Mouse (Mus musculus): Measurements from ENCODE around the gene Mlph.

The Mlph gene

DNA sequence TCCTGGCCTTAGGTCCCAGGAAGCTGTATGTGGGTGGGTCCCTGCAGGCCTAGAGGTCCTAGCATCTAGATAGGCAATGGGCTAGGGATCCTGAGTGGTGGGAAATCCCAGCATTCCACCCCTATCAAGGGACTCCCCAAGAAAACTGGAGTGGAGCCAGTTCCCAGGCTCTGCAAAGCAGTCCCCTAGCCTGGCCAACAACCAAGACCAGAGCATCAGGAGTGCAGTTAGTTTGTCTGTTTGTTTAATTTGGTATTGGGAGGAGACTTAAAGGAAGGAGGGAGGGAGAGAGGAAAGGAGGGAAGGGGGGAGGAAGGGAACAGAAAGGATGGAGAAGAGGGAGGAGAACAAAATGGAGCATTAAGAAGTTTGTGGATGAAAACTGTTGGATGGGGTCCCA is 5.7 kb upstream of the Mlph start:
- no peak for DNase-seq (ENCODE audit: low spot score)

DNA sequence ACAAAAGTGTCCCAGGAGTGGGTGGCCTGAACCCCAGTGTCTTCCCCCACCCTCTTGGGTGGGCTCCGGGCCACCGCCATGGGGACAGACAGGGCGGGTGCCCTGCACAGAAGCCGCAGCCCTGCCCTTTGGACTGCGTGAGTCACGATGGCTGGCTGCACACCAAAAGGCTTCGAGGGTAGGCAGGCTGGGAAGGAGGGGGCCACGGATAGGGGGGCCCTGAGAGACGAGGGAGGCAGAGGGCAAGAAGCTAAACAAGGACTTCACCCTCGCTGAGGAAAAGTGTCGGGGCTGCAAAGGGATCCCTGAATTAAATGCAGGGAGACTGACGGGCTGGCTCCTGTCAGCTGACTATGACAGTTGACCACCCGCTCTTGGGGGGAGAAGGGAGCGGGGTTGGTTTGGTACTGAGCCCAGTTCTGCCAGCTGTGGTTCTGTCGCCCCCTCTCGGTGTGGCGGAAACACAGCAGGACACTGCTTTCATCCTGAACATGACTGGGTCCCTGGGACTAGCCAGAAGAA is 5.2 kb upstream of the Mlph start:
- no peak for DNase-seq (ENCODE audit: low spot score)

DNA sequence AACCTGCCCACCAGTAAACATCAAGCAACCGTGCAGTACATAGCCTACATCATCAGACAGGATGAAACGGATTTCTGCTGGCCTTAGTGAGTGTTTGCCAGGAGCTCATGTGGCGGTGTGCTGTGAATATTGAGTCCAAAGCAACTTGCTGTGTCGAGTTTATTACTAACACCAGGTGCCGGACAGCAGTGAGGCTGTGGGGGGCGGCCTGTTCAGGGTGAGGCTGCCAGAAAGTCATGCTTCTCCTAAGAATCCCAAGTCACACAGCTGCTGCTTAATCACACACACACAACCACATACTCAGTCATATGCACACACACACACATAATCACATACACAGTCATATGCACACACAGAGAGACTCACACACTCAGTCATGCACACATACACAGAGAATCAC is 1.7 kb upstream of the Mlph start:
- no peak for DNase-seq (ENCODE audit: low spot score)

DNA sequence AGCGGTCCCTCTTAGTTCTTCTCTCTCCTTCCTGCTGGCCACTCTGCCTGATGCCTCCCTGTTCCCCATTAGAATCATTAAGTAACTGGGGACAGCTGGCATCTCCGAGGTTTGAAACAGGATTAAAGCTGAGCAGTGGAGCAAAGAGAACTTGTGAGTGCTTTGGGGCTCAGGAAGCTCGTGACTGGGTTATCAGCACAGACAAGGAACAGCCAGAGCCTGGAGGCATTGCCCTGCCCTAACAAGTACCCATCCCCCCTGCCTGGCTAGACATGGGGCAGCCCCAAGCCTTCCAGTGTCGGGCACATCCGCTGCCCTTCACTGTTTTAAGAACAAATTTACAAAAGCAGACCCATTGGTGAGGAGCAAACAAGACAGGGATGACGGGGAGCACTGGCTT is 2.6 kb downstream of the Mlph start:
- DNase-seq (ENCODE audit: low spot score) = no peak

DNA sequence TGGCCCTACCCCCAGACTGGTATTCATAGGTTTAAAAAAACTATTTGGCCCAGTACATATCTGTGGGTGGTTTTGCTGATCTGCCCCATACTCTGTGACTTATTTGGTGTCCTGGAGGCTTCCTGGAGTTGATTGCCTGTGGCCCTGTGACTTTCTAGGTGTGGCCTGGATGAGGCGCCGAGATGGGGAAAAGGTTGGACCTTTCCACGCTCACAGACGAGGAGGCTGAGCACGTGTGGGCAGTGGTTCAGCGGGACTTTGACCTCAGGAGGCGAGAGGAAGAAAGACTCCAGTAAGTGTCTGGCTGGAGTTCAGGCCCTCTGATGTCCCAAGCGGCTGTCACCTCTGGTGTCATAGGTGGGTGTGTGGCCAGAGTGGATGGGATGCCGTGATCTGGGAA is 6.8 kb downstream of the Mlph start:
- no peak for DNase-seq (ENCODE audit: low spot score)

DNA sequence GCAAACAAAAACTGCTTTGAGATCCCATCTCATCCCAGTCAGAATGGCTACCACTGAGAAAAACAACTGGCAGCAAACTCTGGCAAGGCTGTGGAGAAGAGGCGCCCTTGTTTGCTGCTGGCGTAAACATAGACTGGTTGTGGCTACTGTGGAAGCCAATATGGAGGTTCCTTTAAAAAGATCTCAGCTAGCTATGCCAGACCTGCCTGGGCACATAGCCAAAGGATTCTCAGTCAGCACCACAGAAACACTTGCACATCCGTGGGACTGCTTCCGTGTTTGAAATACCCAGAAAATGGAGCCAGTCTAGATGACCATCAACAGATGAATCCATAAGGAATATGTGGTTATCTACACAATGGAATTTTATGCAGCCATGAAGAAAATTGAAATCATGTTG is 11.1 kb downstream of the Mlph start:
- DNase-seq (ENCODE audit: low spot score) = no peak

DNA sequence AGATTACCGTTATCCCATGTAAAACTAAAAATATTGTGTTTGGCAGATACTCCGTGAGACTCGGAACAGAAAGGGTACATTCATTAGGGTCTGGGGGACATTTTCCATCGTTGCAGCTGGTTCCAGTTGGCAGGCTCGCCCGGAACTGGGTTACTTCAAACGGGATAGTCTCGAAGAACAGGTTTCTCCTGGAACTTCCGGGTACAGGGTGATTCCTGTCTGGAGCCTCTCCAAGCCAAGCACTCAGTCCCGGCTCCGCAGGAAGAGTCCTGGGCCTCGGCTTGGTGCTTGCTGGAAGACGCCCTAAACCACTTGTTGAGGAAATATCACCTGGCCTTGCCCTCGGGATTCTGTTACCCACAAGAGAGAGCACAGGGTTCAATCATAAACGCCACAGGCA is 12.4 kb downstream of the Mlph start:
- DNase-seq (ENCODE audit: low spot score) = no peak

DNA sequence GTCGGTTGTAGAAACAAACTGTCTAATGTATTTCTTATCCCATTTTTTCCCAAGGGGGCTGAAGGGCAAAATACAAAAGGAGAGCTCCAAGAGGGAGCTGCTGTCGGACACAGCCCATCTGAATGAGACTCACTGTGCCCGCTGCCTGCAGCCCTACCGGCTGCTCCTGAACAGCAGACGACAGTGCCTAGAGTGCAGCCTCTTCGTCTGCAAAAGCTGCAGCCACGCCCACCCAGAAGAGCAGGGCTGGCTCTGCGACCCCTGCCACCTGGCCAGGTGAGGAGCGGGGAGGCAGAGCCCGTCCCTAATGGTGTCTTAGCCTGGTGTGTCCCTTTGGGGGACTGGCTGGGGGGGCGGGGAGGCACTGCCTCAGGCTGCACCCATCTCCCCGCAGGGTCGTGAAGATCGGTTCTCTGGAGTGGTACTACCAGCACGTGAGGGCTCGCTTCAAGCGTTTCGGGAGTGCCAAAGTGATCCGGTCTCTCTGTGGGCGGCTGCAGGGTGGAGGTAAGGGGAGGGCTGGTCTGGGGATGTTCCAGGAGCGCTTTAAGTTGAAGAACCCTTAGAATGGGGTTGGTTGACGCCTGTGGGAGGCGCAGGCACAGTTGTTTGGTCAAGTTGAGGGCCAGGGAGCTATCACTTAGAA is 13.2 kb downstream of the Mlph start:
- no peak for DNase-seq (ENCODE audit: low spot score)

DNA sequence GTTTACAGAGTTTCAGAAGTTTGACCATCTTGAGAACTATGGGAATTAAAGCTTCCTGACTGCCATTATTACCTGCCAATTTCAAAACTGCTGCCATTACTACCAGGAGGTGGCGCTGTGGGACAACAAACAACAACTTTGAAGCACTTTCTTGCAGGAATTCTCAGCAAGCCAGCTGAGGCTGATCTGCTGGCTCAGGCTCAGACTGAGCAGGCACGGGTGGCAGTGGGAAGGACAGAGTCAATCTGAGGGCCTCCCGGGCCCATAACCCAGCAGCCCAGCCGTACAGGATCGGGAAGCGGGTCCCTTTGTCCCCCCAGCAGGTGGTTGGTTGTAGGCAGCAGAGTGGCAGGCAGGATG is 13.7 kb downstream of the Mlph start:
- DNase-seq (ENCODE audit: low spot score) = peak; percentile 66

DNA sequence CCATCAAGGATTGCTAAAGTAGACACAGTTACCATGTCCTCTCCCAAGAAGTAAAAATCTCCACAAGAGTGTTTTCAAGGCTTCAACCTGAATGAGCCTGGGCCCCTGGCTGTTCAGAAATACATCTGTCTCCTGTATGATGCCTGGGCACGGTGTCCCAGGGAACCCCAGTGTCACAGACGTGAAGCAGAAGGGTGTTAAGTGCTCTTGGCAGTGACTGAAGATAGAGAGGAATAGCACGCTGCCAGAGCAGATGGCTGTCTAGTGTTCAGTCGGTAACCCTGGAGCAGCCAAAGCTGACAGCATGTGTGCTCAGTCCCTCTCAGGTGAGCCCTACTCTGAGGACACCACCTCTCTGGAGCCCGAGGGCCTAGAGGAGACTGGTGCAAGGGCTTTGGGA is 18.1 kb downstream of the Mlph start:
- no peak for DNase-seq (ENCODE audit: low spot score)

DNA sequence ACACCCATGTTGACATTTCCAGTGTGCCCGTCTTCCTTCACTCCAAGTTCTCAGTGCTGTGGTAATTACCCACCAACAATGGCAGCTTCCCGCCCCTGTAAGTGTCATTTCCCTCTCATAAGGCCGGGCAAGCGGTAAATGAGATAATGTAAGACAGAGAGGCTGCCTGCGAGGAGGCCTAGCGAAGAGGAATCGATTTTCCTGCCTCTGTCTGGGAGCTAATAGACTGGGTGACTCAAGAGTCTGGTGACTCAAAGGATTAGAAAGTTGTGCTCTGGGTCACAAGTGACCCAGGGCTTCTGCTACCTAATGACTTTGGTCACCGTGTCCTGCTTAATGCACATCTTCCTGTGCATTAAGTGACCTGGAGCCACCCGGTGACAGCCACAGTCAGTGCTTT is 22.1 kb downstream of the Mlph start:
- no peak for DNase-seq (ENCODE audit: low spot score)

DNA sequence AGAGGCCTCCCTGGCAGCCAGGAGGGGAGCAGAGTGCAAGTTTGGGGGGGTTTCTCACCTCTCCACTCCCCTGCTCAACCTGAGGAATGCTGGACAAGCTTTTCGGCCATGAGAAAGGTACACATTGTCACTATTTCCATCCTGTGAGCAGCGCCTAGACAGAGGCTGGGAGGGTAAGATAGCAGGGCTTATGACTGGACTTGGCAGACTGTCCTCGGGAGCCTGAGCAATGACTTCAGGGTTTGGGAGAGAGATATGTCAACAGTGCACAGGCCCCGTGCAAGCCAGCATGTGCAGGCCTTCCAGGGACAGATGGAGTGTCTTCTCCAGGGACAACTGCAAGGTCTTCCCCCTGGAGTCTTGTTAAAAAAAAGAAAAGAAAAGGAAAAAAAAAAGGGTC is 25.1 kb downstream of the Mlph start:
- no peak for DNase-seq (ENCODE audit: low spot score)

DNA sequence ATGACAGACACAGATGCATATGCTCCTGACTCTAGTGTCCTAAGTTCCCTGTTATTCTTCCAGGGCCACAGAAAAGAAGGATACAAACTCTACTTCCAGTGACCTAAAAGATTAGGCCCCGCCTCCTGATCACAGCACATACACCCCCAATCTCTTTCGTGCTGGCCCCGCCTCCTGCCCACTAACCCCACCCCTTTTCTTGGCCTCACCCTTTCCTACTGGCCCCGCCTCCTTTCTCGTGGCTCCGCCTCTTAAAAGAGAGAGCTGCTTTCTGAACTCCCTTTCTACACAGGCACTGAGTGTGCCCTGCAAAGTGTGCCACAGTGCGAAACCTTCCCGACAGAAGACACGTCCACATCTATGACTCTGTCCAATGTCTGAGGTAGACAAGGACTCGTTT is 30.3 kb downstream of the Mlph start:
- DNase-seq (ENCODE audit: low spot score) = no peak

DNA sequence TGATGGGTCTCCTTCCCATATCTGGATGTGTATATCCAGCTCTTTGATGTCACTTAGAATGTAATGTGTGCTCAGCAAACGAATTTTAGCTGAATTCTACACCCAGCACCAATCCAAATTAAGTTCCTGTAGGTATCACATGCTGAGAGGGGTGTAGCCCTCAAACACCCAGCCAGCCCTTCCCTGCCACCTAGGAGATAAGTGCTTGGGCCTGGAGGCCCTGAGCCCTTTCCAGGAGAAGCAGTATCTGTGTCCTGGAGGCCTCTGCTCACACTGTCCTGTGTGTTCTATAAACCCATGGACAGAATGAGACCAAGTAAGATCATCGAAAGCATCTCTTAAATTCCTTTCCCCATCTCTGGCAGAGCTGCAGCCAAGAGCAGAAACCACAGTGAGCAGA is 32.4 kb downstream of the Mlph start:
- no peak for DNase-seq (ENCODE audit: low spot score)

DNA sequence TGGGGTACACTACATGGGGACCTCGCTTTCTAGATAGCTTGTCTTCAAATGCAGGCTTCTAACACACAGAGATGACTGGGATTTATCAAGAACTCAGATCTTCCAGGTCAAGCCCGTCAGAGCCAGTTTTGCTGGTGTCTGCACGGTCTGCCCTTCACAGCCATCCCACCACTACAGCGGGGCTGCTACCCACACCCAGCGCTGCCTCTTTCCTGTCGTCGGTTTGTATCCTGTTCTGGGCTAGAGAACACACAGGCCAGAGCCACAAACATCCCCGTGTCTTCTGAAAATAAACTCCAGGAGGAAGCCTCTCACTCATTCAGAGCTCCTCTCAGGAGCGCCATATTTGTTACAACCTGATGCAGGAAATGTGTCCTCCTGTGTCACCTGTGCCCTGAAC is 34.4 kb downstream of the Mlph start:
- DNase-seq (ENCODE audit: low spot score) = no peak

DNA sequence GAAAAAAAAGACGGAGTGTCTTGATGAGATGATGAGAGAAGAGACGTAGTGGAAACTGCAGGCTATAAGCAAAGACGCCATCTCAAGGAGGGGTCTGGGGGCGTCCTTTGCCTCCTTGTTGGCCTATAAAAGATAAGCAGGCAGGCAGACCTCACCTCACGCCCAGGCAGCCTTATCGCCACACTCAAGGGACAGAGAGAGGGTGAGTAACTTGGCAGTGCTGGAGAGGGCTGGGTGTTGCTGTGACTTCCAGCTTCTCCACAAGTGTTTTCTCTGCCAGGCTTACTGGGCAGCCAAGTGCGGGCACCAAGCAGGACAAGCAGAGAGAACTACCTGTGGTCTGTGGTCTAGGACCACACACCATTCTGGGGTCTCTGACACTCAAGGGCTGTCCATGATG is 36.8 kb downstream of the Mlph start:
- no peak for DNase-seq (ENCODE audit: low spot score)

DNA sequence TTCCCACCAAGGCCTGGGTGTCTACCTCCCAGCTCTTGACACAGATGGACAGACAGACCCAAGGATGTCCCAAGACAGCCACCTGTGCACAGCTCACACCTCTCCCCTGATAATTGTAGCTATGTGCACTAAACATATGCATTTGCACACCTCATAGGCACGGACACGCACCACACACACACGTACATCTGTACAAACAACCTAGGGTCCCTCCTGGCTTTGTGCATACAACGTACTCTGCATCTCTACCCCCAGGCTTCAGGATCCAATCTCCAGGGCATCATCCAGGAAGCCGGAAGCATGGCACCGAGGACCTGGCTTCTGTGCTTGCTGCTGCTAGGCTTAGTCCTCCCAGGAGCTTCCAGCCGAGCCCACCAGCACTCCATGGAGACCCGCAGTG is 37.9 kb downstream of the Mlph start, which contains the start of gene Prlh:
Gene Prlh (plus strand): TSS at position 301 of the 400 bp plus-strand sequence.
- DNase-seq (ENCODE audit: low spot score) = no peak

DNA sequence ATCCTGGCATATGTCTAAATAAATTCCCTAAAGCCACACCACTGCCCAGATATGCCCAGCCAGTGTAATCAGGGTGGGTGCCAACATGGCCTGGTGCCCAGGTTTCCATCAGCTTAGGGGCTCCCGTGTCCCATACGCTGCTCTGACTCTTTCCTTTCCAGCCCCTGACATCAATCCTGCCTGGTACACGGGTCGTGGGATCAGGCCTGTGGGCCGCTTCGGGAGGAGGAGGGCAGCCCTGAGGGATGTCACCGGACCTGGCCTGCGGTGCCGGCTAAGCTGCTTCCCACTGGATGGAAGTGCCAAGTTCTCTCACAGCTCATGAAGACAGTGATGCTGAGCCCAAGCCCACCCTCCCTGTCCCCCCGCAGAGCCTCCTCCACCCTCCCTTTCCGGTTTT is 38.8 kb downstream of the Mlph start:
- DNase-seq (ENCODE audit: low spot score) = no peak

DNA sequence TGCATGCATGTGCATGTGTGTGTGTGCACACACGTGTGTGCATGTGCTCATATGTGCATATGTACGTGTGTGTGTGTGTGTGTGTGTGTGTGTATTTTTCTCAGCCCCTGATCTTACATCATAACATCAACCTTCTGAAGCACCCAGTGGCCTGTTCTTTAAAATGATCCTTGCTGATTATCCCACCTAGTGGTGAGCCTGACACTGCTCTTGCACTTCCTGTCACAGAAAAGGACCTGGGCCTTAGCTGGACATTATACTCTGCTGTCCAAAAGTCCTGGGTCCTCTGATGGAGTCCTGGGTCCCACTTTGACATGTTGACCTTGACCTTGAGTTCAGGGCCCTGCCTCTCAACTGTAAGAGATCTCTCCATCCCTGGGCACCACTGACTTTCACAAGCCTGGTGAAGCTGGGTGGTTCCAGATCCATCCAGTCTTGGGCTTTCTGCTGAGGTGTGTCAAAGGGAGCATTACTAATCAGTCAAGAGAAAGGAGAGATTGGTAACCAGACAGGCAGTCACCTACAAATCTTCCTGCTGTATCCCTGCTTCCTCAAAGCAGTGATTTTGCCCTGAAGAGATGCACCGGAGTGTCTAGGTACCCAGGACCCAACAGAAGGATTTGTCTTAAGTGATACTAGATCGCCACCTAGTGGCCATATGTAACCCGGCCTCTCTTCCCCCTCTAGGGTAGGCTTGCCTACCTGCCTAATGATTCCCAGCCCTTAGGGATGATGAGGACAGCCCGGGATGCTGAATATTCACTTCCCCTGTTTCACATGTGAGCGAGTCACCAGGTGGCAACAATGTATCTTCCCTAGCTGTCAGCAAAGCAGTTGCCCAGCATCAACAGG is 41.6 kb downstream of the Mlph start:
- DNase-seq (ENCODE audit: low spot score) = peak; percentile 67

DNA sequence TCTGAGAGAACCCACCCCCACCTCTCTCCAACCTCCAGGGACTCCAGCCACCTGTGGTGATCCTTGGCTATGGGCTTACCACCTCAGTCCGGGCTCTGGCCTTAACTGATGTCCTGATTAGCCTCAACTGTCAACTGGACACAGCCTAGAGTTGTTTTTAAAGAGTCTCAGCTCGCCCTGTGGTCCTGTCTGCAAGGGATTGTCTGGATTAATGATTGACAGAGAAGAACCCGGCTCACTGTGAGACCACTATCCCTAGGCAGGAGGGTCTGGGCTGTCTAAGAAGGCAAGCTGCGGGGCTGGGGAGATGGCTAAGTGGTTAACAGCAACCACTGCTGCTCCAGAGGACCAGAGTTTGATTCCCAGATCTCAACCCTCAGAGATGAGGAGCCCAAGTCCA is 47.6 kb downstream of the Mlph start:
- no peak for DNase-seq (ENCODE audit: low spot score)

DNA sequence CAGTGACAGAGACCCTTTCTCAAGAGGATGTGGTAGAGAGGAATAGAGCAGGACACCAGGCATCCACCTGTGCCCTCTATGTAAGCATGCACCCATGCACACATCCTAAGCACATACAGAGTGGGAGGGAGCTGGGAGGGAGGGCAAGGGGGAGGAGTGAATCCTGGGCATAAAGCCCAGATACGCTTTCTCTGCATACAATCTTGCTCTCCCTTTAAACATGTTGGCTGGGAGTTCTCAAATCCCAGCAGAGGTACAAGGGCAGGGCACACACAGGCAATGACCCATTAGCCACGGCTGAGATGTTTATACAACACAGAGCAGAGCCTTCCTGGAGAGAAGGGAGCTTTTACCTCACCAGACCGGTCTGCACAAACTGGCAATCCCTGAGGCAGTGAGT is 48.1 kb downstream of the Mlph start:
- DNase-seq (ENCODE audit: low spot score) = no peak

DNA sequence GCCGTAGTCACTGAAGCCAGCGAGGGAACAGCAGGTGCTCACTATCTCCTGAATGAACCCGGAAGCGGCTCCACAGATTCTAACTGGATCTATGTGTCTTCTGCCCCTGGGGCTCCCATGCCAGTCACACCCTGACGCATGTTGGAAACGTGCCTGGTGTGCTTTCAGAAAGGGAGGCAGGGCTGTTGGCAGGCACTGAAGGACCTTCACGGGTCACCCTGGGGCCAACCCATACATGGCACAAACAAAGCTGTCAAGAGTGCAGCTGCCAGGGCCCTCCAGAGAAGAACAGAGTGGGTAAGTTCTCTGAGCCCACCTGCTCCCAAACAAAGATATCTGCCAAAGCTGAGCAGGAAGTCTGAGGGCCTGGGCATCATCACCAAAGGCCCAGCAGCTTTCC is 52.7 kb downstream of the Mlph start:
- no peak for DNase-seq (ENCODE audit: low spot score)

DNA sequence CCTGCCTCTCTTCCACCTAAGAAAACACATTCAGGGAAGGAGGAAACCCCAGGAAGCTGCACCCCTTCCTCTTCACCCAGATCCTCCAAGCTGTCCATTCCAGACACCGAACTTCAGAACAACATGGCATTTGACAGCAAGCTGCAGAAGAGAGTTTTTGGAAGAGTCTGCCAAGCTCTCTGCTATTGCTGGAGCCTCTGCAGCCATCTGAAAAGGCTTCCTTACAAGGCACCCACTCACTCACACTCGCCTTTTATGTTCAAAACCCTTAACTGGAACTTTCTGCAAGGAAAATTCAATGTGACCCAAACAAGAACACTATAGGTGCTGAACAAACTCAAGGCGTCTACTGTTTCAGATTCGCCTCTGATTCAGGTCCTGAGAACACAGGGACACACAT is 53.8 kb downstream of the Mlph start:
- no peak for DNase-seq (ENCODE audit: low spot score)

DNA sequence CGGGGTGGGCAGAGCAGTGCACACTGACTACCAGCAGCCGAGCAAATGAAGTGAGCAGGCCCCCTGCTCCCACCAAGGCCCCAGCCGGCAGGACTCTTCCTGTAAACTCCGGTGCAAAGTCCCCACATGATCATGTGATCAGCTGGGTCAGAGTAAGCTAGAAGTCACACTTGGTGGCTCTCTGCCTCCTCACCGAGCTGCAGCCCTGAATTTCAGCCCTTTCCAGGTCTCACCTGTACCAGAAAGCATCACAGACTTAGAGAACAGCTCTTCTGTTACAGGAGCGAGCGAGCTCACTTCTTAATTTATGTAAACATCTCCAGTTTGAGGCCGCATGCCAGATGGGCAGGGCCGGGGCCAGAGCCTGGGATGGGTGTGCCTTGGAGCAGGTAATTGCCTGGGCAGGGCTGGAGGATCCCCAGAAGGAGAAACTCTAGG is 54.5 kb downstream of the Mlph start, which contains the start of gene Rab17:
Gene Rab17 (minus strand): TSS at position 315 of the 438 bp plus-strand sequence.
- no peak for DNase-seq (ENCODE audit: low spot score)

Data from layer of hippocampus, adult 9-10 months (tissue).